Mouse (Mus musculus) embryo, embryonic 11 days (tissue): Measurements from ENCODE around the gene Arl6ip5.
"Not testable (repeated sequence)": the region's sequence is repeated elsewhere in the genome, so short reads cannot be mapped to it uniquely, and the experiment has no call there.

Experiments
- DNase-seq: peaks from one replicate; pipeline ENCODE4 v3.0.0-alpha.2; 2015

Gene Arl6ip5

GRCm38 (mm10) chr6:97224505-97224904 lies 14.0 kb downstream of the Arl6ip5 start:
- DNase-seq = no peak

DNA sequence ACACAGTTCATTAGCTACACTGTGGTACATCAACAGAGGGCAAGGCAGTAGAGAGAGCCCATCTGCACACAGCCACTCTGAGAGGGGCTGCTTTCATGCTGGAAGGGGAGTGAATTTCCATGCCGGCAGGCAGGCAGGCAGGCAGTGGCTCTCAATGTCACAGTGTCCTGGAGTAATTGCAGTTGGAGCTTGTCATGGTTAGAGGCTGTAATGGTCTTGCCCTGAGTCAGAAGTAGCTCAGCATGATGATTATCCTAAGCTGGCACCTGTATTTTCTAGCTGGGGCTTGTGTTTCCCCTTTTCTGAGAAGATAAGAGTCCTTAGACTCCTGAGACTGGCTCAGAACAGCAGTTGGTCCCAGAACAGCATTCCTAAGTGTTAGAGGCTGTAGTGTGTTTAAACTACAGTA lies 15.6 kb downstream of the Arl6ip5 start:
- no peak for DNase-seq

DNA sequence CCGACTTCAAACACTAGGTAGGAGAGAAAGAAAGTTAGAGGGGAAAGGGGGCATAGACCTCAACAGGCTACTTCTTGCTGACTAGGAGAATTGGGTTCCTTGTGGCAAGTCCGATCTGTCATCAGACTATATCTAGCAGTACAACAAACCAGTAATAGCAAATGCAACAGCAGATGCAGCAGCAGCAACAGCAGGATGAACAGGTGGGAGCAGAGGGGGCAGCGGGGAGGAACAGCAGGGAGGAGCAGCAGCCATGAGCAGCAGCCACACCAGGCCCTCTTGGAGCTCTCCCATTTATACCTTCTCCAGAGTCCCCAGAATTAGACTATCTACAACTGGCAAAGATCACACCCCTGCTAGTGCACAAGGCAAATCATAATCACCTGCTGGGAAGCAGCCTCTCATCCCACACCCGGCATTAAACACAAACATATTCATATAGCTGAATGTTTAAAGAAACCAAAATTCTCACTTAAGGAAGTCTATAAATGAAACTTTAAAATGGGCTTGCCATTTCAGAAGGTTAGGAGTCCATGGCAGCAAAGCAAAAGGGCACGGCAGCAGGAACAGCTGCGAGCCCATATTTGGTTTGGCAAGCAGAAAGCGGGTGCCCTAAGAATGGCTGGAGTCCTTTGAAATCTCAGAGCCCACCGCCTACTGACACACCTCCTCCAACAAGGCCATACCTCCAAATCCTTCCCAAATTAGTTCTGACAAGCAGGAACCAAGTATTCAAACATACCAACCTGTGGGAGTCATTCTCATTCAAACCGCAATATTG lies 16.8 kb downstream of the Arl6ip5 start:
- no peak for DNase-seq

GRCm38 (mm10) chr6:97234911-97235668 lies 24.6 kb downstream of the Arl6ip5 start:
- DNase-seq = no peak

- DNase-seq = no peak
These were observed 25.6 kb downstream of the Arl6ip5 start for GRCm38 (mm10) chr6:97236088-97236487.

- DNase-seq = no peak
These were observed 28.9 kb downstream of the Arl6ip5 start for GRCm38 (mm10) chr6:97239360-97239759.

GRCm38 (mm10) chr6:97240092-97240491 lies 29.6 kb downstream of the Arl6ip5 start:
- no peak for DNase-seq

DNA sequence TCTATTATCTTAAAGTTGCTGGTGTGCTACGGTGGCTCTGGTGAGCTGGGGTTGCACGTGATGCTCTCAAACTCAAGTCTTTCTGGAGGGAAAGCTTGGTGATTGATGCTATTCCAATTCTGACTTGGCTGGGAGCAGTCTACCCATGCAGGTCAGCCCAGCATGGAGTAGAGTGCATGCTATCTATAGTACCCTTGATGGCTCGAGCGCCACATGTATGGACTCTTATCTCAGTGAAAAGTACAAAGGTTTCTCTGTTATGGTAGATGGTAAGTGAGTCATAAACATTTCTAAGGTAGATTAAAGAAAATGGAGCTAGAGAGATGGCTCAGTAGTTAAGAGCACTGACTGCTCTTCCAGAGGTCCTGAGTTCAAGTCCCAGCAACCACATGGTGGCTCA lies 32.0 kb downstream of the Arl6ip5 start:
- DNase-seq = no peak

DNA sequence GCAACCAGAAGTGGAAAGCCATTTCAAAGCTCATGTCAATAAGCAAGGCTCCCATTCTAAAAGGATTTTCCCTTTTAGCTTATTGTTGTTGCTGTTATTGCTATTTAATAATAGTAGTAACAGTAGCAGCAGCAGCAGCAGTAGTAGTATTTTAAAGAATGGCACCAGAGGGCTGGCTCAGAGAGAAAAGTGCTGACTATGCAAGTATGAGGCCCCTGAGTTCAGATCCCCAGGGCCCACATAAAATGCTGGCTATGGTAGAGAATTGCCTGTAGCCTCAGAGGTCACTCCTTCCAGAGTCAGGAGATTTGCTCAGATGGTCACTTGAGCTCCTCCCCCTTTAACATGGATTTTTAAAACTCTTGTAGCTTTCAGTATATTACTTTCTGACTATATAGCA lies 34.7 kb downstream of the Arl6ip5 start:
- no peak for DNase-seq

DNA sequence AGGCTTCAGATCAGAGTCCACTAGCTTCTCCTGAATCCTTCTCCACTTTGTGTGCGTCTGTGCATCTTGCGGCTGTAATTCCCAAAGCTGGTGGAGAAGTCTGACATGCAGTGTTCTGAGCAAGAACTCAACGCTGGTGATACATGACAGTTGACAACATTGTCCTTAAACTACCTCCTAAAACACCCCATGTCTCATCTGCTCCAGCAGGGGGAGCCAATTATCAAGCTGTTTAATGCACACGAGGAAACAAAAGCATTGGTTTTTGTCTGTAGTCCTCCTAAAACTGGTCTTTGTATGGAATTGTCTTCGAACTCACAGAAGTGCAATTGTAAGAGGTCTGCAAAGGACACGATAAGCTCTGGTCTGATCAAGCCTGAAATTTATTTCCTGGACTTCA lies 40.5 kb downstream of the Arl6ip5 start:
- peak; percentile 74 for DNase-seq

GRCm38 (mm10) chr6:97252086-97252485 lies 41.6 kb downstream of the Arl6ip5 start:
- DNase-seq = no peak

GRCm38 (mm10) chr6:97252711-97253221 lies 42.3 kb downstream of the Arl6ip5 start, which contains the start of gene Lmod3:
Gene Lmod3, minus strand, starts transcription at chr6:97252759.
- no peak for DNase-seq

GRCm38 (mm10) chr6:97258489-97258888 lies 48.0 kb downstream of the Arl6ip5 start:
- DNase-seq = no peak

DNA sequence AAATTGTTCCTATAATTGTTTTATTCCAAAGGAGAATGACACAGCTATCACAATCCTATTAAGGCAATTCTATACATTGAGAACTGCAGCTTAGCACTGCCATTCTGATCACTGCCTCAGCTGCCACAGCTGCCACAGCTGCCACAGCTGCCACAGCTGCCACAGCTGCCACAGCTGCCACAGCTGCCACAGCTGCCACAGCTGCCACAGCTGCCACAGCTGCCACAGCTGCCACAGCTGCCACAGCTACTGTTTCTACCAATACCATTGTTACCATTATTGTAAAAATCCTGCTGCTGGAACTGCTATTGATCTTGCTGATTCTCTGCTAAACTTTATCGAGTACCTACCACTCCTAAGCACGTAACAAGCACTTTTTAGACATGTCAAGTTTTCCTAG lies 49.4 kb downstream of the Arl6ip5 start:
- not testable (repeated sequence) for DNase-seq

DNA sequence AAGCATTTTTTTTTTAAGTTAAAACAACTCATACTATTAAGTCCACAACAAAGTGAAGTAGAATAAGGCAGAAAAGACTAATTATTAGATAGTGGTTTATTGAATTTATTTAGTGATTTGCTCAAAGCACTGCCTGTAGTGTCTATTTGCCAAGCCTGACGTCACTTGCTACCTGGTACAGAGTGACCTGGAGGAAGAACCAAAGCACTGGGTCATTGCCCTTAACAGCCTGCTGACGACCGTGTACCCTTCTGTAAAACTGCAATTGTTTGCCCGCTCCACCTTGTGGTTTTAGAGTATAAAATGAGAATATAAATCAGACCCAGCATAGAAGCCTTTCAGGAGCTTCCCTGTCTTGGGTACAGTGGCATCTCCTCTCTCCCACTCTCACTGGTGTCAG lies 51.7 kb downstream of the Arl6ip5 start:
- DNase-seq = no peak

- DNase-seq = not testable (repeated sequence)
These were observed 53.3 kb downstream of the Arl6ip5 start for GRCm38 (mm10) chr6:97263750-97264149.

- no peak for DNase-seq
These were observed 54.8 kb downstream of the Arl6ip5 start for GRCm38 (mm10) chr6:97265240-97265639.

GRCm38 (mm10) chr6:97265705-97266104 lies 55.2 kb downstream of the Arl6ip5 start:
- DNase-seq = no peak

- DNase-seq = no peak
These were observed 56.2 kb downstream of the Arl6ip5 start for GRCm38 (mm10) chr6:97266661-97267060.

- no peak for DNase-seq
These were observed 56.6 kb downstream of the Arl6ip5 start for GRCm38 (mm10) chr6:97267132-97267531.

GRCm38 (mm10) chr6:97269596-97269995 lies 59.1 kb downstream of the Arl6ip5 start:
- no peak for DNase-seq

- no peak for DNase-seq
These were observed 61.9 kb downstream of the Arl6ip5 start for GRCm38 (mm10) chr6:97272349-97272748.

DNA sequence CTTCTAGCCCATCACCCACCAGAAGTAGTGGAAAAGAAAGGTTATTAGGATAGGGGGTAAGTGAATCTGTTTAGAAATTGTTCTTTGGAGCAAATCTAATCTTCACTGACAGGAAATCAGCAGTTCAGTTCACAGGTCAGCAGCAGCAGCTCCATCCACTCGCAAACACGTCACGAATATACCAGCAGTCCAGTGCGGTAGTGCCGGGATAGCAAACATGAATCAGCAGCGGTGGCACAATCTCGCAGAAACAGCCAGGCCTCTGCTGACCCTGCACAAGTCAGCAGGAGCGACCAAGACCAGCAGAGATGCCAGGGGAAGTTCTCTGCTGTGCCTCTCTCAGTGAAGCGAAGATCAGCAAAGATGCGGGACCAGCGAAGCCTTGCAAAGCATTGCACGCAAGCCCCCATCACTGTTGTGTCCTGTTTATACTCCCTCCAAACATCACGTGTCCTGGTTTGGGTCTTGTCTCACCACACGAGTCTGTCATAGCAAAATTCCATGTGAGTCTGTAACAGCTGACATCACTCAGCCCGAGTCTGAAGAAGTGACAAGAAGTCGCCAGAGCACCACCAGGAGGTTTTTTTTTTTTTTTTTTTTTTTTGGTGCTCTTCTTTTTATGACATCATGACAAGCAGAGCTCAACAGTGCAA lies 62.7 kb downstream of the Arl6ip5 start:
- no peak for DNase-seq
